Mouse (Mus musculus): ENCODE results near the gene AB124611. TPM values are rescaled to one million over a fixed set of nuclear protein-coding genes. Genes with fewer than 3 reads are reported as not detected.

The AB124611 gene
- polyA plus RNA-seq, 1 experiment from 2014 or later: 3.8 TPM

- DNase-seq (no peak), ATAC-seq (ENCODE audit: insufficient read depth) (no peak)
- H3K9ac ChIP-seq: no peak overlapping the region
- H3K4me1 ChIP-seq (ENCODE audit: insufficient read depth): no peaks in the 10 kb centered on the region
- no peak for TF ChIP-seq CTCF (IDR thresholded peaks at IDR 0.05; ENCODE audit: low read depth)
- no peaks in the 10 kb centered on the region for H3K27me3 ChIP-seq (ENCODE audit: insufficient read depth, low read length)
- no peaks in the 10 kb centered on the region for H3K9me3 ChIP-seq (ENCODE audit: low read depth, low read length)
- no peak overlapping the region for H3K27ac ChIP-seq (ENCODE audit: low read depth)
- no peak overlapping the region for H3K4me3 ChIP-seq (ENCODE audit: low read depth, low read length)
- WGBS: 87% methylated on average over 1 of the region's 1 CpGs
- no peak overlapping the region for H3K4me2 ChIP-seq
- peaks cover 35% of the 10 kb centered on the region for H3K36me3 ChIP-seq (ENCODE audit: insufficient read depth)
Observed at GRCm38 (mm10) chr9:21566538-21566937, 40.6 kb downstream of the AB124611 start.

- 90% methylated on average over 2 of the region's 2 CpGs for WGBS
- no peak overlapping the region for H3K27ac ChIP-seq (ENCODE audit: low read depth)
- ATAC-seq (ENCODE audit: insufficient read depth): no peak
- H3K36me3 ChIP-seq (ENCODE audit: insufficient read depth): peaks cover 38% of the 10 kb centered on the region
- DNase-seq: no peak
- no peak overlapping the region for H3K9ac ChIP-seq
- H3K4me2 ChIP-seq: no peak overlapping the region
- H3K4me1 ChIP-seq (ENCODE audit: insufficient read depth): no peaks in the 10 kb centered on the region
- no peak overlapping the region for H3K4me3 ChIP-seq (ENCODE audit: low read depth, low read length)
- no peaks in the 10 kb centered on the region for H3K9me3 ChIP-seq (ENCODE audit: low read depth, low read length)
- H3K27me3 ChIP-seq (ENCODE audit: insufficient read depth, low read length): no peaks in the 10 kb centered on the region
- TF ChIP-seq CTCF (IDR thresholded peaks at IDR 0.05; ENCODE audit: low read depth): no peak
Observed at GRCm38 (mm10) chr9:21567051-21567450, 41.1 kb downstream of the AB124611 start.

GRCm38 (mm10) chr9:21568657-21569255, 42.8 kb downstream of the AB124611 start:
- no peak for DNase-seq
- H3K36me3 ChIP-seq (ENCODE audit: insufficient read depth): peaks cover 50% of the 10 kb centered on the region
- H3K27ac ChIP-seq (ENCODE audit: low read depth): no peak overlapping the region
- H3K9me3 ChIP-seq (ENCODE audit: low read depth, low read length): no peaks in the 10 kb centered on the region
- no peak for ATAC-seq (ENCODE audit: insufficient read depth)
- H3K4me1 ChIP-seq (ENCODE audit: insufficient read depth): no peaks in the 10 kb centered on the region
- H3K9ac ChIP-seq: no peak overlapping the region
- no peak for TF ChIP-seq CTCF (IDR thresholded peaks at IDR 0.05; ENCODE audit: low read depth)
- H3K27me3 ChIP-seq (ENCODE audit: insufficient read depth, low read length): no peaks in the 10 kb centered on the region
- 90% methylated on average over 8 of the region's 8 CpGs for WGBS
- no peak overlapping the region for H3K4me2 ChIP-seq
- no peak overlapping the region for H3K4me3 ChIP-seq (ENCODE audit: low read depth, low read length)

- no peak overlapping the region for H3K9ac ChIP-seq
- ATAC-seq (ENCODE audit: insufficient read depth) (no peak), DNase-seq (no peak)
- no peaks in the 10 kb centered on the region for H3K27me3 ChIP-seq (ENCODE audit: insufficient read depth, low read length)
- no peak overlapping the region for H3K4me2 ChIP-seq
- H3K27ac ChIP-seq (ENCODE audit: low read depth): no peak overlapping the region
- H3K9me3 ChIP-seq (ENCODE audit: low read depth, low read length): no peaks in the 10 kb centered on the region
- H3K36me3 ChIP-seq (ENCODE audit: insufficient read depth): peaks cover 95% of the 10 kb centered on the region
- no peak for TF ChIP-seq CTCF (IDR thresholded peaks at IDR 0.05; ENCODE audit: low read depth)
- 92% methylated on average over 8 of the region's 8 CpGs for WGBS
- no peak overlapping the region for H3K4me3 ChIP-seq (ENCODE audit: low read depth, low read length)
- no peaks in the 10 kb centered on the region for H3K4me1 ChIP-seq (ENCODE audit: insufficient read depth)
Observed at GRCm38 (mm10) chr9:21574012-21574801, 48.2 kb downstream of the AB124611 start.

- 90% methylated on average over 10 of the region's 10 CpGs for WGBS
- no peaks in the 10 kb centered on the region for H3K4me1 ChIP-seq (ENCODE audit: insufficient read depth)
- H3K9me3 ChIP-seq (ENCODE audit: low read depth, low read length): no peaks in the 10 kb centered on the region
- no peak overlapping the region for H3K4me2 ChIP-seq
- ATAC-seq (ENCODE audit: insufficient read depth): no peak; the same call in 1 of the 2 replicates
- TF ChIP-seq CTCF (IDR thresholded peaks at IDR 0.05; ENCODE audit: low read depth): no peak
- no peak overlapping the region for H3K9ac ChIP-seq
- no peak overlapping the region for H3K4me3 ChIP-seq (ENCODE audit: low read depth, low read length)
- H3K27me3 ChIP-seq (ENCODE audit: insufficient read depth, low read length): no peaks in the 10 kb centered on the region
- peaks cover 96% of the 10 kb centered on the region for H3K36me3 ChIP-seq (ENCODE audit: insufficient read depth)
- no peak for DNase-seq
- H3K27ac ChIP-seq (ENCODE audit: low read depth): no peak overlapping the region
Observed at GRCm38 (mm10) chr9:21575253-21575652, 49.3 kb downstream of the AB124611 start.

- Histone ChIP-seq H3K4me1 (ENCODE audit: insufficient read depth) (no peaks in the 10 kb centered on the region), H3K9ac (no peak overlapping the region), H3K27ac (ENCODE audit: low read depth) (no peak overlapping the region), H3K4me2 (no peak overlapping the region), H3K36me3 (ENCODE audit: insufficient read depth) (peaks cover 96% of the 10 kb centered on the region), H3K9me3 (ENCODE audit: low read depth, low read length) (no peaks in the 10 kb centered on the region), H3K27me3 (ENCODE audit: insufficient read depth, low read length) (no peaks in the 10 kb centered on the region), H3K4me3 (ENCODE audit: low read depth, low read length) (no peak overlapping the region)
- ATAC-seq (ENCODE audit: insufficient read depth) (no peak), DNase-seq (no peak)
- TF ChIP-seq CTCF (IDR thresholded peaks at IDR 0.05; ENCODE audit: low read depth): no peak
- 96% methylated on average over 1 of the region's 1 CpGs for WGBS
Observed at GRCm38 (mm10) chr9:21576286-21576685, 50.3 kb downstream of the AB124611 start.

GRCm38 (mm10) chr9:21578226-21578625, 52.2 kb downstream of the AB124611 start:
- ATAC-seq (ENCODE audit: insufficient read depth) (no peak), DNase-seq (no peak)
- Histone ChIP-seq H3K9me3 (ENCODE audit: low read depth, low read length) (no peaks in the 10 kb centered on the region), H3K27me3 (ENCODE audit: insufficient read depth, low read length) (no peaks in the 10 kb centered on the region), H3K4me2 (no peak overlapping the region), H3K4me3 (ENCODE audit: low read depth, low read length) (no peak overlapping the region), H3K36me3 (ENCODE audit: insufficient read depth) (peaks cover 95% of the 10 kb centered on the region), H3K9ac (no peak overlapping the region), H3K27ac (ENCODE audit: low read depth) (no peak overlapping the region), H3K4me1 (ENCODE audit: insufficient read depth) (no peaks in the 10 kb centered on the region)
- TF ChIP-seq CTCF (IDR thresholded peaks at IDR 0.05; ENCODE audit: low read depth): no peak
- WGBS: 75% methylated on average over 3 of the region's 3 CpGs

Data from lung, embryonic 14.5 days (tissue).